Mouse (Mus musculus) MEL (cell line): ENCODE results near the gene Nxph3. TPM values are rescaled to one million over a fixed set of nuclear protein-coding genes. Genes with fewer than 3 reads are reported as not detected.

Source experiments
- DNase-seq: peaks from one replicate; pipeline ENCODE4 v3.0.0; 2011; ENCODE audit warnings: low read depth, low spot score
- H3K27ac ChIP-seq: 2 replicates; pipeline ENCODE4 v1.5.1; 2012; ENCODE audit warnings: low read depth, mild to moderate bottlenecking, control low read depth, low read length, moderate library complexity; ENCODE audit not compliant: control insufficient read depth
- H3K27me3 ChIP-seq, 2 experiments: fragments of 150-350 bp in 1 of 2; sonication (generic) in 1 of 2; 2 replicates each; pipeline ENCODE4 v1.6.1; 2012; ENCODE audit warnings: low read length in 2 of 2, mild to moderate bottlenecking in 2 of 2, improper control_type of control experiment in 1 of 2, moderate library complexity in 1 of 2; ENCODE audit not compliant: insufficient read depth in 2 of 2, control insufficient read depth in 1 of 2
- H3K36me3 ChIP-seq, 2 experiments: 2 replicates each; pipeline ENCODE4 v1.6.1; 2012 to 2014; ENCODE audit warnings: low read length in 2 of 2, improper control_type of control experiment in 1 of 2, inconsistent platforms in 1 of 2, mild to moderate bottlenecking in 1 of 2; ENCODE audit not compliant: insufficient read depth in 2 of 2, control insufficient read depth in 1 of 2
- H3K4me1 ChIP-seq, 2 experiments: fragments of 150-350 bp in 1 of 2; sonication (generic) in 1 of 2; 2 replicates each; pipeline ENCODE4 v1.6.1; 2012; ENCODE audit warnings: low read length in 2 of 2, improper control_type of control experiment in 1 of 2, mild to moderate bottlenecking in 1 of 2; ENCODE audit not compliant: insufficient read depth in 2 of 2, control insufficient read depth in 1 of 2
- H3K4me3 ChIP-seq, 2 experiments: fragments of 150-350 bp in 1 of 2; sonication (generic) in 1 of 2; 2 replicates each; pipeline ENCODE4 v1.5.1; 2012; ENCODE audit warnings: low read depth in 2 of 2, low read length in 2 of 2, mild to moderate bottlenecking in 2 of 2, moderate library complexity in 2 of 2, control low read depth in 1 of 2, improper control_type of control experiment in 1 of 2; ENCODE audit not compliant: control insufficient read depth in 1 of 2, insufficient read depth in 1 of 2
- H3K79me2 ChIP-seq: 2 replicates; pipeline ENCODE4 v1.6.1; 2012; ENCODE audit warnings: mild to moderate bottlenecking, low read length, moderate library complexity; ENCODE audit not compliant: control insufficient read depth, poor library complexity, insufficient read depth
- H3K9ac ChIP-seq: 2 replicates; pipeline ENCODE4 v1.6.1; 2012; ENCODE audit warnings: low read depth, mild to moderate bottlenecking, control low read depth, low read length, moderate library complexity; ENCODE audit not compliant: control insufficient read depth, poor library complexity, severe bottlenecking
- H3K9me3 ChIP-seq: fragments of 150-350 bp; sonication (generic); replicated peaks from 2 replicates; pipeline ENCODE4 v1.6.1; 2012; ENCODE audit warnings: mild to moderate bottlenecking, low read length, improper control_type of control experiment, moderate library complexity; ENCODE audit not compliant: insufficient read depth
- BHLHE40 ChIP-seq: IDR thresholded peaks from 2 replicates; pipeline ENCODE4 v1.6.1; 2012; ENCODE audit warnings: low read depth, mild to moderate bottlenecking, inconsistent platforms, low read length, improper control_type of control experiment, borderline replicate concordance
- CHD1 ChIP-seq: IDR thresholded peaks from 2 replicates; pipeline ENCODE4 v1.6.1; 2012; ENCODE audit warnings: low read depth, mild to moderate bottlenecking, inconsistent platforms, low read length, improper control_type of control experiment
- CHD2 ChIP-seq: IDR thresholded peaks from 2 replicates; pipeline ENCODE4 v1.6.1; 2011; ENCODE audit warnings: low read length, improper control_type of control experiment
- CTCF ChIP-seq, 3 experiments: IDR thresholded peaks in 2 of 3; conservative IDR thresholded peaks in 1 of 3; 2 replicates each; pipeline ENCODE4 v1.5.1; 2011 to 2012; ENCODE audit warnings: low read length in 3 of 3, low read depth in 2 of 3, mild to moderate bottlenecking in 2 of 3, improper control_type of control experiment in 1 of 3, inconsistent platforms in 1 of 3, mixed read lengths in 1 of 3, moderate library complexity in 1 of 3; ENCODE audit not compliant: control insufficient read depth in 1 of 3, insufficient read depth in 1 of 3, poor library complexity in 1 of 3, severe bottlenecking in 1 of 3
- E2F4 ChIP-seq: IDR thresholded peaks from 2 replicates; pipeline ENCODE4 v1.6.1; 2011; ENCODE audit warnings: low read depth, low read length, improper control_type of control experiment, borderline replicate concordance
- ELF1 ChIP-seq: IDR thresholded peaks from 2 replicates; pipeline ENCODE4 v1.6.1; 2014; ENCODE audit warnings: low read depth, mild to moderate bottlenecking, inconsistent platforms, low read length, improper control_type of control experiment, moderate library complexity
- EP300 ChIP-seq, 2 experiments: IDR thresholded peaks; 2 replicates each; pipeline ENCODE4 v1.6.1; 2011; ENCODE audit warnings: improper control_type of control experiment in 2 of 2, low read length in 2 of 2, low read depth in 1 of 2, mild to moderate bottlenecking in 1 of 2
- ETS1 ChIP-seq: IDR thresholded peaks from 2 replicates; pipeline ENCODE4 v1.6.1; 2012; ENCODE audit warnings: low read depth, mild to moderate bottlenecking, inconsistent platforms, low read length, improper control_type of control experiment, moderate library complexity
- GATA1 ChIP-seq: IDR thresholded peaks from 2 replicates; pipeline ENCODE4 v1.6.1; 2011; ENCODE audit warnings: low read depth, low read length, improper control_type of control experiment
- JUND ChIP-seq: IDR thresholded peaks from 2 replicates; pipeline ENCODE4 v1.6.1; 2011; ENCODE audit warnings: low read depth, mild to moderate bottlenecking, improper control_type of control experiment, low read length
- KAT2A ChIP-seq: conservative IDR thresholded peaks from 2 replicates; pipeline ENCODE4 v1.6.1; 2012; ENCODE audit warnings: low read depth, low read length, improper control_type of control experiment, inconsistent platforms
- MAX ChIP-seq: IDR thresholded peaks from 2 replicates; pipeline ENCODE4 v1.6.1; 2011; ENCODE audit warnings: low read length, improper control_type of control experiment
- MAZ ChIP-seq: IDR thresholded peaks from 2 replicates; pipeline ENCODE4 v1.6.1; 2012; ENCODE audit warnings: low read depth, mild to moderate bottlenecking, inconsistent platforms, low read length, improper control_type of control experiment
- MEF2A ChIP-seq: IDR thresholded peaks from 2 replicates; pipeline ENCODE4 v1.6.1; 2014; ENCODE audit warnings: low read depth, mild to moderate bottlenecking, inconsistent platforms, low read length, improper control_type of control experiment; ENCODE audit not compliant: poor library complexity, insufficient replicate concordance, severe bottlenecking; ENCODE audit errors: extremely low read depth
- MYB ChIP-seq: IDR thresholded peaks from 2 replicates; pipeline ENCODE4 v1.6.1; 2011; ENCODE audit warnings: mild to moderate bottlenecking, low read depth, low read length, improper control_type of control experiment
- MYC ChIP-seq: IDR thresholded peaks from 2 replicates; pipeline ENCODE4 v1.6.1; 2011; ENCODE audit warnings: low read depth, mild to moderate bottlenecking, low read length, improper control_type of control experiment, moderate library complexity
- NELFE ChIP-seq: IDR thresholded peaks from 2 replicates; pipeline ENCODE4 v1.6.1; 2011; ENCODE audit warnings: low read depth, low read length, improper control_type of control experiment
- NRF1 ChIP-seq: IDR thresholded peaks from 2 replicates; pipeline ENCODE4 v1.6.1; 2014; ENCODE audit warnings: low read depth, mild to moderate bottlenecking, inconsistent platforms, low read length, improper control_type of control experiment, moderate library complexity; ENCODE audit not compliant: poor library complexity, insufficient read depth, severe bottlenecking
- POLR2A ChIP-seq, 2 experiments: IDR thresholded peaks; 2 replicates each; pipeline ENCODE4 v1.6.1; 2011 to 2012; ENCODE audit warnings: low read length in 2 of 2, mild to moderate bottlenecking in 2 of 2, control low read depth in 1 of 2, improper control_type of control experiment in 1 of 2, low read depth in 1 of 2, moderate library complexity in 1 of 2; ENCODE audit not compliant: control insufficient read depth in 1 of 2, insufficient read depth in 1 of 2, poor library complexity in 1 of 2
- POLR2AphosphoS2 ChIP-seq: IDR thresholded peaks from 2 replicates; pipeline ENCODE4 v1.6.1; 2011; ENCODE audit warnings: low read length, improper control_type of control experiment
- RAD21 ChIP-seq: IDR thresholded peaks from 2 replicates; pipeline ENCODE4 v1.6.1; 2011; ENCODE audit warnings: mild to moderate bottlenecking, low read depth, low read length, improper control_type of control experiment
- RCOR1 ChIP-seq: IDR thresholded peaks from 2 replicates; pipeline ENCODE4 v1.6.1; 2012; ENCODE audit warnings: low read depth, mild to moderate bottlenecking, inconsistent platforms, low read length, improper control_type of control experiment
- SIN3A ChIP-seq: IDR thresholded peaks from 2 replicates; pipeline ENCODE4 v1.6.1; 2012; ENCODE audit warnings: low read length, improper control_type of control experiment, inconsistent platforms
- SMC3 ChIP-seq: IDR thresholded peaks from 2 replicates; pipeline ENCODE4 v1.6.1; 2011; ENCODE audit warnings: low read depth, low read length, improper control_type of control experiment
- TAL1 ChIP-seq: IDR thresholded peaks from 2 replicates; pipeline ENCODE4 v1.6.1; 2012; ENCODE audit warnings: mild to moderate bottlenecking, inconsistent platforms, low read length, moderate library complexity, mixed read lengths
- TBP ChIP-seq: IDR thresholded peaks from 2 replicates; pipeline ENCODE4 v1.8.0; 2011; ENCODE audit warnings: low read depth, low read length, improper control_type of control experiment
- UBTF ChIP-seq: IDR thresholded peaks from 2 replicates; pipeline ENCODE4 v1.6.1; 2012; ENCODE audit warnings: low read depth, mild to moderate bottlenecking, inconsistent platforms, low read length, improper control_type of control experiment, moderate library complexity, borderline replicate concordance; ENCODE audit not compliant: insufficient read depth
- USF1 ChIP-seq: IDR thresholded peaks from 2 replicates; pipeline ENCODE4 v1.6.1; 2014; ENCODE audit warnings: low read depth, mild to moderate bottlenecking, inconsistent platforms, low read length, improper control_type of control experiment, moderate library complexity
- ZC3H11A ChIP-seq: IDR thresholded peaks from 2 replicates; pipeline ENCODE4 v1.6.1; 2012; ENCODE audit warnings: low read depth, mild to moderate bottlenecking, inconsistent platforms, low read length, improper control_type of control experiment
- ZKSCAN1 ChIP-seq: IDR thresholded peaks from 2 replicates; pipeline ENCODE4 v1.6.1; 2012; ENCODE audit warnings: low read depth, mild to moderate bottlenecking, inconsistent platforms, low read length, improper control_type of control experiment, moderate library complexity
- ZMIZ1 ChIP-seq: IDR thresholded peaks from 2 replicates; pipeline ENCODE4 v1.6.1; 2012; ENCODE audit warnings: low read depth, mild to moderate bottlenecking, inconsistent platforms, low read length, improper control_type of control experiment, moderate library complexity
- ZNF384 ChIP-seq: IDR thresholded peaks from 2 replicates; pipeline ENCODE4 v1.6.1; 2012; ENCODE audit warnings: low read depth, mild to moderate bottlenecking, inconsistent platforms, low read length, improper control_type of control experiment
- polyA plus RNA-seq, 2 experiments: library from polyadenylated mRNA; stranded (reverse) in 1 of 2; unstranded in 1 of 2; fragments of >175 nt in 1 of 2; fragments of >200 nt in 1 of 2; gene quantifications; 2 replicates each; pipeline versions ENCODE4 v1.2.1 to v1.2.4; 2012; ENCODE audit warnings: low replicate concordance in 2 of 2, low read depth in 1 of 2; ENCODE audit not compliant: insufficient read length in 2 of 2, insufficient read depth in 1 of 2, missing spikeins in 1 of 2
- total RNA-seq: library from RNA; depleted of rRNA; stranded (reverse); fragments of 300-350 nt; gene quantifications from 2 replicates; pipeline ENCODE4 v1.2.3, GENCODE M21; 2012

Gene Nxph3
- total and polyA plus RNA-seq, 3 experiments, result not detected

DNA sequence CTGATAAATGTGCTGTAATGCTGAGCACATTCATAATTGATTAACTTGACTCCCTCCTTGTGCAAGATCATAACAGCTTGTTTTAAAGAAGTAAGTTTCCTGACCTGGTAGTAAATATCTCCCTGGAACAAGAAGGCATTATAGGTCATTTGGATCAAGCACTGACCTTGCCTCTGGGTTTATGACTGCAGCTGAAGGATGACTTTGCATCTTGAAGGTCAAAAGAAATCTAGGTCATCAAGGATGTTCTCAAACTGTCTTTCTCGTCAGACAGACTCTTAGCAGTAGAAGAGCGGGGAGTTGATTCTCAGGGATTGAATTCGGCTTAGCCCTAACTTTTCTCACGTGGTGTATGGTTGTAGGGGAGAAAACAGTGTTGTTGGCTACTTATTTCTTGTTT is 33.7 kb downstream of the Nxph3 start:
- DNase-seq, result no peak
- peaks cover 0 to 18% of the 10 kb centered on the region in 2 experiments; a peak in 2 of 4 replicates for H3K36me3 ChIP-seq
- no peaks in the 10 kb centered on the region for H3K4me1 ChIP-seq
- H3K27me3 ChIP-seq, result no peaks in the 10 kb centered on the region
- H3K9me3 ChIP-seq, result no peaks in the 10 kb centered on the region
- no peaks in the 10 kb centered on the region for H3K79me2 ChIP-seq
- TF ChIP-seq EP300 (IDR thresholded peaks at IDR 0.05; ENCODE audit: low read depth in 1 of 2, low read length in 2 of 2), result no peak
- no peak for TF ChIP-seq GATA1
- TF ChIP-seq UBTF, result no peak
- TF ChIP-seq ELF1, result no peak
- no peak for TF ChIP-seq POLR2AphosphoS2
- no peak for TF ChIP-seq SIN3A
- no peak for TF ChIP-seq RAD21
- no peak overlapping the region for H3K27ac ChIP-seq
- H3K9ac ChIP-seq, result no peak overlapping the region
- H3K4me3 ChIP-seq, result no peak overlapping the region

DNA sequence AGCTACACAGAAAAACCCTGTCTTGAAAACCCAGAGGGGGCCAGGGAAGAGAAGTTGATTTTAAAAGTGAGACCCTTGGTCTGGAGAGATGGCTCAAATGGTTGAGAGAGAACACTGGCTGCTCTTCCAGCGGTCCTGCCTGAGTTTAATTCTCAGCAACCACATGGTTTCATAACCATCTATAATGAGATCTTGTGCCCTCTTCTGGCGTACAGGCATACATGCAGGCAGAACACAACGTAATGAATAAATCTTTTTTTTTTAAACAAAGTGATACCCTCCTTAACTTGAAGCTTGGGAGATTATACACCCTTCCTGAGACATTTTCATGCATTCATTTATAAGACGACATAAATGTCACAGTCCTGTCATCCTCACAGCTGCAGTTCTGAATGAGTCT is 34.9 kb downstream of the Nxph3 start:
- DNase-seq, result peak; percentile 48
- Histone ChIP-seq H3K27ac (no peak overlapping the region), H3K9ac (no peak overlapping the region), H3K79me2 (no peaks in the 10 kb centered on the region), H3K9me3 (no peaks in the 10 kb centered on the region), H3K4me1 (no peaks in the 10 kb centered on the region), H3K36me3 (peaks cover 0 to 20% of the 10 kb centered on the region in 2 experiments; a peak in 2 of 4 replicates), H3K4me3 (no peak overlapping the region), H3K27me3 (no peaks in the 10 kb centered on the region)
- no peak for TF ChIP-seq MAZ
- TF ChIP-seq TAL1, result no peak
- no peak for TF ChIP-seq E2F4
- TF ChIP-seq CTCF (IDR thresholded peaks at IDR 0.05 in 2 of 3, conservative IDR thresholded peaks at IDR 0.05 in 1 of 3; ENCODE audit: control insufficient read depth in 1 of 3, insufficient read depth in 1 of 3, low read depth in 2 of 3, low read length in 3 of 3, poor library complexity in 1 of 3, severe bottlenecking in 1 of 3), result peak; percentile 12 to 66 (median 38); a peak in 5 of 6 replicates
- no peak for TF ChIP-seq ETS1
- TF ChIP-seq USF1, result no peak
- TF ChIP-seq RAD21, result peak; percentile 21
- TF ChIP-seq UBTF, result no peak
- no peak for TF ChIP-seq ZMIZ1
- no peak for TF ChIP-seq TBP
- no peak for TF ChIP-seq ZC3H11A
- TF ChIP-seq CHD2, result no peak
- peak; percentile 69; the same call in 1 of the 2 replicates for TF ChIP-seq MYC
- no peak for TF ChIP-seq POLR2A (IDR thresholded peaks at IDR 0.05; ENCODE audit: control insufficient read depth in 1 of 2, insufficient read depth in 1 of 2, low read depth in 1 of 2, low read length in 2 of 2, poor library complexity in 1 of 2)
- no peak for TF ChIP-seq POLR2AphosphoS2
- TF ChIP-seq BHLHE40, result no peak
- TF ChIP-seq RCOR1, result no peak
- no peak; the same call in 1 of the 2 replicates for TF ChIP-seq ZNF384
- no peak for TF ChIP-seq MYB
- TF ChIP-seq NELFE, result no peak
- TF ChIP-seq MEF2A, result no peak
- TF ChIP-seq SMC3, result peak; percentile 60
- no peak for TF ChIP-seq SIN3A
- TF ChIP-seq KAT2A, result no peak
- no peak for TF ChIP-seq MAX
- no peak for TF ChIP-seq ELF1
- no peak for TF ChIP-seq CHD1
- TF ChIP-seq JUND, result no peak
- TF ChIP-seq ZKSCAN1, result no peak
- TF ChIP-seq NRF1, result no peak
